Mouse (Mus musculus) myocyte (in vitro differentiated cells): ENCODE results near the gene Fam83f. TPM values are rescaled to one million over a fixed set of nuclear protein-coding genes. Genes with fewer than 3 reads are reported as not detected.

Experiments
- H3K27me3 ChIP-seq: one replicate; pipeline ENCODE4 v1.6.1; 2011; ENCODE audit not compliant: control insufficient read depth, insufficient read depth, insufficient read length
- H3K36me3 ChIP-seq: one replicate; pipeline ENCODE4 v1.6.1; 2011; ENCODE audit not compliant: control insufficient read depth, insufficient read depth
- H3K4me2 ChIP-seq: one replicate; pipeline ENCODE4 v1.6.1; 2011; ENCODE audit warnings: low read depth, control low read depth
- H3K4me3 ChIP-seq: one replicate; pipeline ENCODE4 v1.5.1; 2011; ENCODE audit warnings: mild to moderate bottlenecking, control low read depth, moderate library complexity
- H3K79me2 ChIP-seq: one replicate; pipeline ENCODE4 v1.6.1; 2011; ENCODE audit not compliant: control insufficient read depth, insufficient read depth
- H3ac ChIP-seq: one replicate; pipeline ENCODE4 v1.6.1; 2011; ENCODE audit not compliant: control insufficient read depth, insufficient read length
- CEBPB ChIP-seq: IDR thresholded peaks from 2 replicates; pipeline ENCODE4 v1.6.1; 2011; ENCODE audit warnings: mild to moderate bottlenecking, moderate library complexity; ENCODE audit not compliant: poor library complexity, insufficient read depth, severe bottlenecking
- E2F4 ChIP-seq: IDR thresholded peaks from one replicate; pipeline ENCODE4 v1.6.1; 2011; ENCODE audit warnings: mild to moderate bottlenecking, control low read depth, moderate library complexity; ENCODE audit not compliant: insufficient read depth
- MAX ChIP-seq: IDR thresholded peaks from one replicate; pipeline ENCODE4 v1.6.1; 2011; ENCODE audit warnings: low read depth, mild to moderate bottlenecking, control low read depth
- MYOD1 ChIP-seq, 3 experiments: IDR thresholded peaks; one replicate each; pipeline ENCODE4 v1.6.1; 2011; ENCODE audit warnings: control low read depth in 2 of 3, low read depth in 2 of 3, mild to moderate bottlenecking in 2 of 3, moderate library complexity in 1 of 3; ENCODE audit not compliant: insufficient read length in 2 of 3, control insufficient read depth in 1 of 3
- MYOG ChIP-seq, 3 experiments: IDR thresholded peaks; one replicate each; pipeline ENCODE4 v1.6.1; 2011; ENCODE audit warnings: control low read depth in 2 of 3, low read depth in 2 of 3, mild to moderate bottlenecking in 2 of 3; ENCODE audit not compliant: insufficient read length in 2 of 3, control insufficient read depth in 1 of 3, insufficient read depth in 1 of 3
- POLR2A ChIP-seq: IDR thresholded peaks from one replicate; pipeline ENCODE4 v1.6.1; 2011; ENCODE audit warnings: low read depth, mild to moderate bottlenecking, control low read depth, moderate library complexity; ENCODE audit not compliant: insufficient read length
- POLR2AphosphoS2 ChIP-seq: IDR thresholded peaks from one replicate; pipeline ENCODE4 v1.6.1; 2011; ENCODE audit warnings: low read depth, control low read depth; ENCODE audit not compliant: insufficient read length
- REST ChIP-seq: IDR thresholded peaks from one replicate; pipeline ENCODE4 v1.6.1; 2011; ENCODE audit warnings: mild to moderate bottlenecking, control low read depth, moderate library complexity; ENCODE audit not compliant: insufficient read depth, insufficient read length
- SRF ChIP-seq: IDR thresholded peaks from one replicate; pipeline ENCODE4 v1.6.1; 2011; ENCODE audit warnings: low read depth; ENCODE audit not compliant: control insufficient read depth, insufficient read length
- TCF12 ChIP-seq: IDR thresholded peaks from one replicate; pipeline ENCODE4 v1.6.1; 2011; ENCODE audit warnings: mild to moderate bottlenecking, control low read depth; ENCODE audit not compliant: poor library complexity, insufficient read depth, severe bottlenecking
- TCF3 ChIP-seq: IDR thresholded peaks from one replicate; pipeline ENCODE4 v1.6.1; 2011; ENCODE audit warnings: low read depth, control low read depth; ENCODE audit not compliant: insufficient read length
- USF1 ChIP-seq: IDR thresholded peaks from one replicate; pipeline ENCODE4 v1.6.1; 2011; ENCODE audit warnings: low read depth, mild to moderate bottlenecking, control low read depth, moderate library complexity
- polyA plus RNA-seq: library from polyadenylated mRNA; unstranded; fragments of >200 nt; fragmentation: generic; extraction: Trizol; gene quantifications from one replicate; pipeline ENCODE4 v1.2.1, GENCODE M21; 2012; ENCODE audit warnings: missing spikeins

Fam83f gene
- polyA plus RNA-seq, 1 experiment, result not detected

DNA sequence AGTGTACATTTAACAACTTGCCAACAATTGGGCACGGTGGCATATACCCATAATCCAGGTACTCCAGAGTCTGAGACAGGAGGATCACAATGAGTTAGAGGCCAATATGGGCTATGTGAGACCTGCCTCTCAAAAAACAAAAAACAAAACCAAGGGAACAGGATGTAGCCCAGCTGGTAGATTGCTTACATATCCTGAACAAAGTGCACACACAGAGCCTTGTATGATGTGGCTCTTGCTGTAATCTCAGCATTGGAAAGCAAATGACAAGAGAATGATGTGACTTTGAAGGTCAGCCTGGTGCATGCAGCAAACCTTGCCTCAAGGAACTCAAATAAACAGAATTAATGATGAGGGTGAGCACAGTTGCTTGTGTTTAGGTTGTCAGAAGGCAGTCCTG lies 70.2 kb downstream of the Fam83f start:
- H3ac ChIP-seq, result no peak overlapping the region
- H3K79me2 ChIP-seq, result no peaks in the 10 kb centered on the region
- no peak overlapping the region for H3K4me2 ChIP-seq
- no peak for TF ChIP-seq USF1
- TF ChIP-seq REST, result no peak
- no peak for TF ChIP-seq MAX
- no peak for TF ChIP-seq CEBPB
- no peak for TF ChIP-seq SRF
- no peak for TF ChIP-seq MYOG (IDR thresholded peaks at IDR 0.05; ENCODE audit: control insufficient read depth in 1 of 3, insufficient read depth in 1 of 3, insufficient read length in 2 of 3, low read depth in 2 of 3)
- no peak for TF ChIP-seq POLR2A
- TF ChIP-seq MYOD1 (IDR thresholded peaks at IDR 0.05; ENCODE audit: control insufficient read depth in 1 of 3, insufficient read length in 2 of 3, low read depth in 2 of 3), result no peak
- no peak for TF ChIP-seq POLR2AphosphoS2
- no peak for TF ChIP-seq TCF3
- TF ChIP-seq E2F4, result no peak
- no peak for TF ChIP-seq TCF12
- H3K27me3 ChIP-seq, result no peaks in the 10 kb centered on the region
- H3K36me3 ChIP-seq, result no peaks in the 10 kb centered on the region
- H3K4me3 ChIP-seq, result no peak overlapping the region

DNA sequence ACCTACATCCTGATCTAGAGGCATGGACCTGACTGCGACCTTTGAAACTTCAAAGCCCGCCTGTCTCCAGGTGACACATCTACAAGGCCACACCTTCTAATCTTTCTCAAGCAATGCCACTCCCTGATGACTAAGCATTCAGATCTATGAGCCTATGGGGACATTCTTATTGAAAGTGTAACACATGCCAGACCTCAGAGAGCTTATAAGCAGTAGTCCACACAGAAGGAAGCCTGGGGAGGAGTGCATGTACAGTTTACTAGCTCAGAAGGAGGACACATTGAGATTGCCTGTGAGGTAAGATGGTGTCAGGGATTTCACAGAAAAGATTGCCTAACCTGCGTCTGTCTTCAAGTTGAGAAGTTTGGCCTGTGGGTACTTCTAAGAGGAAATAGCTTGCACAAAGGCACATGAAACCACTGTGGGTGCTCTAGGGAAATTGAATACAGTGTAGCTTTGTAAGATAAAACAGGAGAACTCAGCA lies 71.4 kb downstream of the Fam83f start:
- H3K79me2 ChIP-seq, result no peaks in the 10 kb centered on the region
- no peak overlapping the region for H3K4me3 ChIP-seq
- no peaks in the 10 kb centered on the region for H3K27me3 ChIP-seq
- H3K36me3 ChIP-seq, result no peaks in the 10 kb centered on the region
- no peak overlapping the region for H3K4me2 ChIP-seq
- no peak overlapping the region for H3ac ChIP-seq
- TF ChIP-seq MYOG (IDR thresholded peaks at IDR 0.05; ENCODE audit: control insufficient read depth in 1 of 3, insufficient read depth in 1 of 3, insufficient read length in 2 of 3, low read depth in 2 of 3) (no peak), MYOD1 (IDR thresholded peaks at IDR 0.05; ENCODE audit: control insufficient read depth in 1 of 3, insufficient read length in 2 of 3, low read depth in 2 of 3) (no peak), TCF12 (no peak), REST (no peak), POLR2AphosphoS2 (no peak), TCF3 (no peak), CEBPB (no peak), POLR2A (no peak), USF1 (no peak), SRF (no peak), E2F4 (no peak), MAX (no peak)

DNA sequence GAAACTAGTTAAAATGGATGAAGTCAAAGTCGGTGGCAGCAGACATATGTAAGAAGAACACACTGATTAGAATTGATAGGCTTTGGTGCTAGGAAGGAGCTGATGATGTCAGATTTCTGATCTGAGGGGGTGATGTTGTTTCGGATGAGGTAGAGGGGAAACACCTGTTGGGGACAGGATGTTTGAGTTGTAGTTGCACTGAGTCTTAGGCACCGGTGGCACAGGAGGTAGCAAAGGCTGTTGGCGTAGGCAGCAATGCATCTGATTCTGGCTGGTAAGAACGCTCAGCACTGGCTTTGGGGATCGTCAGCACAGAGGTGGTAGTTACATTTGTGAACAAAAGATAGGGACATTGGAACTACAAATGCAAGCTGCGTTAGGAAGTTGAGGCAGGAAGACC lies 72.0 kb downstream of the Fam83f start:
- Histone ChIP-seq H3ac (no peak overlapping the region), H3K4me2 (no peak overlapping the region), H3K79me2 (no peaks in the 10 kb centered on the region), H3K4me3 (no peak overlapping the region), H3K27me3 (no peaks in the 10 kb centered on the region), H3K36me3 (no peaks in the 10 kb centered on the region)
- no peak for TF ChIP-seq MAX
- TF ChIP-seq REST, result no peak
- TF ChIP-seq USF1, result no peak
- TF ChIP-seq TCF12, result no peak
- no peak for TF ChIP-seq E2F4
- TF ChIP-seq TCF3, result no peak

DNA sequence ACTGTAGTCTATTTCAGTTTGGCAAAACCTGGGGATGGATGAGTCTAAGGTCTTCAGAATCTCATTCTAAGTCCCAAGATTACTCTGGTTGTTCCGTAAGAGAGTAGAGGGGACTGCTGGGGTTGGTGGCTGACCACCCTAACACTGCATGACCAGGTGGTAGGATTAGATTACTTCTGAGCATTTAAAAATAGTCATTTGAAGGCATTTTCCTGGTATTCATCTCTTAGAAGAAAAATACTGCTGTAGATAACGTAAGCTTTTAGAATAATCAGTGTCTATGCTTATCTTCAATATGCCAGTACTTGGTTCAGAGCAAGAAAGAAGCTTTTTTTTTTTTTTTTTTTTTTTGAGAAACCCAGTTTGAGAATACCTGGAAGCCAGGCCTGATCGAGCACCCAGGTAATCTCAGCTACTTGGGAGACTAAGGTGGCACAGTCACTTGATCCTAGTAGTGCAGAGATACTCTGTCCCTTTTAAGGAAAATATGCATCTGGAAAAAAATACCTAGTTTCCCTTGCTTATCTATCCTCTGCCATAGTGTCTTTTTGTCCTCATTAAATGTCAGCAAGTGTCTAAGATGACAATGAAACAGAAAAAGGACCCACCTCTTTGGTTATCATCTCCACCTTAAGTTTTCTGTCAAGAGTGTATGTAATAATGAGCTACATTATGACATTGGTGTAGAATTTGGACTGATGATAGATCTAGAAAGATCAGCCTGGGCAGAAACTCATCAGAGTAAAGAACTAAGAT lies 73.2 kb downstream of the Fam83f start:
- TF ChIP-seq USF1 (no peak), E2F4 (no peak), CEBPB (no peak), SRF (no peak), POLR2A (no peak), MYOG (IDR thresholded peaks at IDR 0.05; ENCODE audit: control insufficient read depth in 1 of 3, insufficient read depth in 1 of 3, insufficient read length in 2 of 3, low read depth in 2 of 3) (no peak), REST (no peak), POLR2AphosphoS2 (no peak), MAX (no peak), MYOD1 (IDR thresholded peaks at IDR 0.05; ENCODE audit: control insufficient read depth in 1 of 3, insufficient read length in 2 of 3, low read depth in 2 of 3) (no peak), TCF3 (no peak), TCF12 (no peak)
- no peak overlapping the region for H3K4me2 ChIP-seq

More for the DNA sequence above, 73.2 kb downstream of the Fam83f start:
- H3K36me3 ChIP-seq, result no peaks in the 10 kb centered on the region
- no peaks in the 10 kb centered on the region for H3K79me2 ChIP-seq
- no peak overlapping the region for H3ac ChIP-seq
- H3K4me3 ChIP-seq, result no peak overlapping the region
- H3K27me3 ChIP-seq, result no peaks in the 10 kb centered on the region
